Mouse (Mus musculus): Measurements from ENCODE around the gene Gm14322.
A peak's percentile ranks its signal among the peaks of the same experiment; 100 is the strongest.
"Not testable (repeated sequence)": the region's sequence is repeated elsewhere in the genome, so short reads cannot be mapped to it uniquely, and the experiment has no call there.

The Gm14322 gene

GRCm38 (mm10) chr2:177758941-177759558 is at the start of gene Gm14322:
Gene Gm14322, plus strand, starts transcription at chr2:177759288.
- peak; percentile 25 for DNase-seq

- DNase-seq: not testable (repeated sequence)
These were observed 17.6 kb upstream of the Gm14322 start for GRCm38 (mm10) chr2:177741487-177741886.

GRCm38 (mm10) chr2:177787351-177787750 is 28.3 kb downstream of the Gm14322 start:
- DNase-seq: not testable (repeated sequence)

- not testable (repeated sequence) for DNase-seq
These were observed 47.1 kb downstream of the Gm14322 start for GRCm38 (mm10) chr2:177806170-177806569.
